Mouse (Mus musculus): ENCODE data around the gene Gsx1.
A peak's percentile ranks its signal among the peaks of the same experiment; 100 is the strongest.

Gsx1 gene

GRCm38 (mm10) chr5:147207852-147208251 lies 19.4 kb downstream of the Gsx1 start:
- no peak for DNase-seq (ENCODE audit: low spot score in 2 of 2)

GRCm38 (mm10) chr5:147208471-147208870 lies 20.0 kb downstream of the Gsx1 start:
- DNase-seq (ENCODE audit: low spot score in 2 of 2) = no peak

- DNase-seq (ENCODE audit: low spot score in 2 of 2) = peak; percentile 41 to 81
Observed at GRCm38 (mm10) chr5:147227354-147228112, 39.0 kb downstream of the Gsx1 start.

GRCm38 (mm10) chr5:147235406-147236309 lies 47.2 kb downstream of the Gsx1 start:
- DNase-seq (ENCODE audit: low spot score in 2 of 2) = no peak
